Mouse (Mus musculus) testis, adult 2 months (tissue): ENCODE data around the gene Bdkrb1.

ENCODE experiments used
- CTCF ChIP-seq: fragments of 200-500 bp; IDR thresholded peaks from 2 replicates; pipeline ENCODE4 v1.5.1; 2012; ENCODE audit warnings: low read depth, mild to moderate bottlenecking, inconsistent platforms, low read length, moderate library complexity; ENCODE audit not compliant: control insufficient read depth, insufficient read depth, insufficient replicate concordance
- POLR2A ChIP-seq: fragments of 200-500 bp; IDR thresholded peaks from 2 replicates; pipeline ENCODE4 v1.6.1; 2012; ENCODE audit warnings: low read depth, mild to moderate bottlenecking, inconsistent platforms, low read length, moderate library complexity; ENCODE audit not compliant: control insufficient read depth

DNA sequence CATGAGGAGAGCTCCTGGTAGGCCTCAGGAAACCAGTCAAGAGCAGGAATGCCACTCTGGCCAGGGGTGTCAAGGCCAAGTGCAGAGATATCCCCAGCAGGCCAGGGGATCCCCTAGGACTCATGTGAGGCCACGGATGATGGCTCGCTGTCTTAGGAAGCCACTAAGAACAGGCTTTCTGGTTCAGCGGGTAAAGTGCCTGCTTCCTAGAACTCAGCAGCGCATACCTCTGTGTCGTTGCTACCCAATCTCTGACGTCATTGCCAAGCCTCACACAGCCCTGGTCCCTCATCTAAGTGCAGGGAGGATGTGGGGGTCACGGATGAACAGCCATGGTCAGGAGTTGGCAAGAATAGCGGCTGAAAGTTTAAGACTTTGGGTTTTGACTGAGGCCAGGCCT is 5.8 kb upstream of the Bdkrb1 start:
- no peak for TF ChIP-seq POLR2A
- TF ChIP-seq CTCF: no peak
